Mouse (Mus musculus): ENCODE data around the gene Impdh2. TPM values are rescaled to one million over a fixed set of nuclear protein-coding genes. Genes with fewer than 3 reads are reported as not detected.

The Impdh2 gene
- polyA plus RNA-seq, 1 experiment from 2014 or later, result 101 TPM

GRCm38 (mm10) chr9:108575321-108576297, 15.5 kb downstream of the Impdh2 start:
- 85% methylated on average over 37 of the region's 37 CpGs for WGBS
- Histone ChIP-seq H3K27me3 (replicated peaks; ENCODE audit: control insufficient read depth, insufficient read depth, low read length) (no peaks in the 10 kb centered on the region), H3K9ac (ENCODE audit: low read depth, low read length) (peak overlapping the region; percentile 17; the same call in 1 of the 2 replicates), H3K4me1 (ENCODE audit: control insufficient read depth, insufficient read depth, low read depth, low read length) (peaks cover 54% of the 10 kb centered on the region), H3K9me3 (ENCODE audit: control insufficient read depth, low read length) (no peaks in the 10 kb centered on the region), H3K36me3 (ENCODE audit: control insufficient read depth, insufficient read depth, low read length) (peaks cover 41% of the 10 kb centered on the region), H3K27ac (ENCODE audit: low read depth, low read length) (no peak overlapping the region), H3K4me3 (ENCODE audit: low read length) (no peak overlapping the region), H3K4me2 (ENCODE audit: low read length) (peak overlapping the region; percentile 21)
- no peak for ATAC-seq

DNA sequence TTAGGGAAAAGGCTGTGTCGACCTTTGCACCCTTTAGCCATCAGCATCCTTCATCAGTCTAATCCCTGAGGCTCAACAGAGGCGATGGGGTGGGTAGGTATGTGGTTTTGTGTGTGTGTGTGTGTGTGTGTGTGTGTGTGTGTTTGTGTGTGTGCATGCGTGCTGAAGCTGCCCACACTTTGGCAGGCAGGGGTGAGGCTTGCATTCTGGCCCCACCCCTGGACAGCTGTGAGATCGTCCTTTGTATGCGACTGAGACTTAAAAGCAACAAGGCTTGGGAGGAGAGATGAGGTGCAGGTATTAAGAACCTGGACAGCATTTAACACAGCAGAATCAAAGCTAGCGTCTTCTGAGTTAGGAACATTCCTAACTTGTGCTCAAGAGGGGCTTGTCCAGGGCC, 16.9 kb downstream of the Impdh2 start:
- H3K9me3 ChIP-seq (ENCODE audit: control insufficient read depth, low read length), result no peaks in the 10 kb centered on the region
- peak overlapping the region; percentile 97 for H3K9ac ChIP-seq (ENCODE audit: low read depth, low read length)
- peaks cover 51% of the 10 kb centered on the region for H3K4me1 ChIP-seq (ENCODE audit: control insufficient read depth, insufficient read depth, low read depth, low read length)
- H3K4me3 ChIP-seq (ENCODE audit: low read length), result peak overlapping the region; percentile 86
- H3K27ac ChIP-seq (ENCODE audit: low read depth, low read length), result peak overlapping the region; percentile 23; the same call in 1 of the 2 replicates
- peaks cover 27% of the 10 kb centered on the region for H3K36me3 ChIP-seq (ENCODE audit: control insufficient read depth, insufficient read depth, low read length)
- H3K4me2 ChIP-seq (ENCODE audit: low read length), result peak overlapping the region; percentile 63
- no peaks in the 10 kb centered on the region for H3K27me3 ChIP-seq (replicated peaks; ENCODE audit: control insufficient read depth, insufficient read depth, low read length)
- no peak for ATAC-seq
- 53% methylated on average over 6 of the region's 6 CpGs for WGBS

DNA sequence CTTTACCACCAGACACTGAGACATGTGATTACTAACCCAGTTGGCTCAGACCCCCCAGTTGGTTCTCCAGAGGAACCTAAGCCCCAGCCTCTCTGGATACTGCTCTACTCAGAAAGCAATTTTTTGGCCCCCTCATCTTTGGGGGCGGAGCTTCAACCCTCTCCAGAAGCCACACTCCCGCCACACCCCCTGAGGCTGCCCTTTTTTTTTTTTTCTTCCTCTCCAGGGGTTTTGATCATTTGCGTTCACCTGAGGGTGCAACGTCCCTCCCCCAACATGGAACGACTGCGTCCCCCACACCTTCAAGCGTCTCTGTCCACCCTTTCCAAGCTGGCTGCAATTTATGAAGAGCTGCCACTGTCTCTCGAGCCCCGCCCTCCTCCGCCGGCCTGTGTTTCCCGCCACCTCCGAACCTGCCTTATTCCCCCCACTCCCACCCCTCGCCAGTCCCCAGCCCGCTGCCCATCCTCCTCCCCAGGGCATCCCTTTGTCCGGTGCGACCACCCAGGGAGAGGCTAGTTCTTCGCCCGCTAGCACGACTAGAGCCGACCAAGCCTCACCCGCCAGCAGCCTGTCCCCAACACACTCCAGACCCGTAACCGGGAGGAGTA, 18.0 kb downstream of the Impdh2 start:
- Histone ChIP-seq H3K4me3 (ENCODE audit: low read length) (peak overlapping the region; percentile 86), H3K4me2 (ENCODE audit: low read length) (peak overlapping the region; percentile 63), H3K27me3 (replicated peaks; ENCODE audit: control insufficient read depth, insufficient read depth, low read length) (no peaks in the 10 kb centered on the region), H3K27ac (ENCODE audit: low read depth, low read length) (peak overlapping the region; percentile 97), H3K9me3 (ENCODE audit: control insufficient read depth, low read length) (no peaks in the 10 kb centered on the region), H3K4me1 (ENCODE audit: control insufficient read depth, insufficient read depth, low read depth, low read length) (peaks cover 51% of the 10 kb centered on the region), H3K36me3 (ENCODE audit: control insufficient read depth, insufficient read depth, low read length) (peaks cover 21% of the 10 kb centered on the region), H3K9ac (ENCODE audit: low read depth, low read length) (peak overlapping the region; percentile 97)
- no peak for ATAC-seq
- 1% methylated on average over 24 of the region's 24 CpGs for WGBS

GRCm38 (mm10) chr9:108578545-108579343, 18.7 kb downstream of the Impdh2 start, which contains the start of gene Wdr6:
TSS of gene Wdr6 (minus strand) at chr9:108578739.
- Histone ChIP-seq H3K4me3 (ENCODE audit: low read length) (peak within 1 kb of the TSS; percentile 86), H3K4me1 (ENCODE audit: control insufficient read depth, insufficient read depth, low read depth, low read length) (peaks cover 49% of the 10 kb centered on the region), H3K4me2 (ENCODE audit: low read length) (peak within 1 kb of the TSS; percentile 63), H3K36me3 (ENCODE audit: control insufficient read depth, insufficient read depth, low read length) (peaks cover 15% of the 10 kb centered on the region), H3K27ac (ENCODE audit: low read depth, low read length) (peak within 1 kb of the TSS; percentile 97), H3K9me3 (ENCODE audit: control insufficient read depth, low read length) (no peaks in the 10 kb centered on the region), H3K9ac (ENCODE audit: low read depth, low read length) (peak within 1 kb of the TSS; percentile 97), H3K27me3 (replicated peaks; ENCODE audit: control insufficient read depth, insufficient read depth, low read length) (no peaks in the 10 kb centered on the region)
- peak; percentile 97 for ATAC-seq
- WGBS, result 3% methylated on average over 48 of the region's 51 CpGs

- Histone ChIP-seq H3K9ac (ENCODE audit: low read depth, low read length) (peak overlapping the region; percentile 97), H3K27me3 (replicated peaks; ENCODE audit: control insufficient read depth, insufficient read depth, low read length) (no peaks in the 10 kb centered on the region), H3K27ac (ENCODE audit: low read depth, low read length) (peak overlapping the region; percentile 97), H3K4me3 (ENCODE audit: low read length) (no peak overlapping the region; the same call in 1 of the 2 replicates), H3K9me3 (ENCODE audit: control insufficient read depth, low read length) (no peaks in the 10 kb centered on the region), H3K4me1 (ENCODE audit: control insufficient read depth, insufficient read depth, low read depth, low read length) (peaks cover 44% of the 10 kb centered on the region), H3K36me3 (ENCODE audit: control insufficient read depth, insufficient read depth, low read length) (peaks cover 15% of the 10 kb centered on the region), H3K4me2 (ENCODE audit: low read length) (peak overlapping the region; percentile 63)
- ATAC-seq, result no peak
- 68% methylated on average over 5 of the region's 5 CpGs for WGBS
These were observed 19.2 kb downstream of the Impdh2 start for GRCm38 (mm10) chr9:108579344-108579690.

GRCm38 (mm10) chr9:108587571-108588180, 27.6 kb downstream of the Impdh2 start:
- no peaks in the 10 kb centered on the region for H3K9me3 ChIP-seq (ENCODE audit: control insufficient read depth, low read length)
- no peaks in the 10 kb centered on the region for H3K27me3 ChIP-seq (replicated peaks; ENCODE audit: control insufficient read depth, insufficient read depth, low read length)
- peak; percentile 98 for ATAC-seq
- H3K9ac ChIP-seq (ENCODE audit: low read depth, low read length), result peak overlapping the region; percentile 47
- peaks cover 3% of the 10 kb centered on the region for H3K36me3 ChIP-seq (ENCODE audit: control insufficient read depth, insufficient read depth, low read length)
- H3K4me1 ChIP-seq (ENCODE audit: control insufficient read depth, insufficient read depth, low read depth, low read length), result peaks cover 28% of the 10 kb centered on the region
- peak overlapping the region; percentile 3; the same call in 1 of the 2 replicates for H3K4me3 ChIP-seq (ENCODE audit: low read length)
- H3K27ac ChIP-seq (ENCODE audit: low read depth, low read length), result peak overlapping the region; percentile 81
- WGBS, result 1% methylated on average over 14 of the region's 14 CpGs
- H3K4me2 ChIP-seq (ENCODE audit: low read length), result peak overlapping the region; percentile 42

GRCm38 (mm10) chr9:108589229-108589628, 29.1 kb downstream of the Impdh2 start:
- Histone ChIP-seq H3K36me3 (ENCODE audit: control insufficient read depth, insufficient read depth, low read length) (no peaks in the 10 kb centered on the region), H3K9ac (ENCODE audit: low read depth, low read length) (no peak overlapping the region; the same call in 1 of the 2 replicates), H3K27ac (ENCODE audit: low read depth, low read length) (peak overlapping the region; percentile 81), H3K4me1 (ENCODE audit: control insufficient read depth, insufficient read depth, low read depth, low read length) (peaks cover 28% of the 10 kb centered on the region), H3K9me3 (ENCODE audit: control insufficient read depth, low read length) (no peaks in the 10 kb centered on the region), H3K27me3 (replicated peaks; ENCODE audit: control insufficient read depth, insufficient read depth, low read length) (no peaks in the 10 kb centered on the region), H3K4me3 (ENCODE audit: low read length) (no peak overlapping the region), H3K4me2 (ENCODE audit: low read length) (no peak overlapping the region)
- 59% methylated on average over 5 of the region's 5 CpGs for WGBS
- no peak for ATAC-seq

DNA sequence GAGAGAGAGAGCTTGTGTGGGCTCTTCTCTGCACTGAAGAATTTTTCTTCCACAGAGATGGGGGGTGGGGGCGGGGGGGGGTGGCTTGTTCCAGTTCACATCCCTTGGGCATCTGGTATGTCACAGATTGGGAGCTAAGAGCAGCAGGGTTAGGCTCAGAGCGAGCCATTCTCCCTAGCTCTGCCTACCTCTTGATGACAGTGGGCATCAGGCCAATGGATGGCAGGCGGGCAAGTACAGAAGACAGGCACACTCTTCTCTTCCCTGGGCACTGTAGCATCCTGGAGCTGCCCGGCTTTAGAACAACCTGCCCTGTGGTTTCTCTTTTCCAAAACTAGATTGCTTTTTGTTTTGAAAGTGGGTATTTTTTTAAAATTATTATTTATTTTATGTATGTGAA, 31.4 kb downstream of the Impdh2 start:
- no peaks in the 10 kb centered on the region for H3K36me3 ChIP-seq (ENCODE audit: control insufficient read depth, insufficient read depth, low read length)
- WGBS, result 61% methylated on average over 4 of the region's 4 CpGs
- H3K4me2 ChIP-seq (ENCODE audit: low read length), result no peak overlapping the region
- H3K4me3 ChIP-seq (ENCODE audit: low read length), result no peak overlapping the region
- H3K9me3 ChIP-seq (ENCODE audit: control insufficient read depth, low read length), result no peaks in the 10 kb centered on the region
- H3K4me1 ChIP-seq (ENCODE audit: control insufficient read depth, insufficient read depth, low read depth, low read length), result peaks cover 28% of the 10 kb centered on the region
- ATAC-seq, result no peak
- H3K27me3 ChIP-seq (replicated peaks; ENCODE audit: control insufficient read depth, insufficient read depth, low read length), result no peaks in the 10 kb centered on the region
- H3K27ac ChIP-seq (ENCODE audit: low read depth, low read length), result no peak overlapping the region
- H3K9ac ChIP-seq (ENCODE audit: low read depth, low read length), result no peak overlapping the region
